Mouse (Mus musculus): ENCODE results near the gene Itfg1. TPM values are rescaled to one million over a fixed set of nuclear protein-coding genes. Genes with fewer than 3 reads are reported as not detected.
A peak's percentile ranks its signal among the peaks of the same experiment; 100 is the strongest.

Itfg1 gene
- polyA plus RNA-seq, 1 experiment from 2014 or later: 110 TPM

- no peak overlapping the region for H3K27ac ChIP-seq (ENCODE audit: low read depth, low read length)
- H3K4me2 ChIP-seq (replicated peaks; ENCODE audit: low read depth, low read length): no peak overlapping the region
- no peaks in the 10 kb centered on the region for H3K36me3 ChIP-seq (ENCODE audit: control insufficient read depth, insufficient read depth, low read length)
- H3K27me3 ChIP-seq (ENCODE audit: control insufficient read depth, insufficient read depth, low read length): no peaks in the 10 kb centered on the region
- H3K9me3 ChIP-seq (ENCODE audit: control insufficient read depth, low read length): no peaks in the 10 kb centered on the region
- ATAC-seq (ENCODE audit: low FRiP score) (no peak), DNase-seq (ENCODE audit: low spot score) (no peak)
- no peaks in the 10 kb centered on the region for H3K4me1 ChIP-seq (replicated peaks; ENCODE audit: control insufficient read depth, insufficient read depth, low read length)
- 90% methylated on average over 3 of the region's 4 CpGs for WGBS
- no peak overlapping the region for H3K9ac ChIP-seq (ENCODE audit: low read depth, low read length)
- H3K4me3 ChIP-seq (ENCODE audit: low read depth, low read length): no peak overlapping the region
Observed at GRCm38 (mm10) chr8:85787909-85788308, 52.8 kb downstream of the Itfg1 start.

DNA sequence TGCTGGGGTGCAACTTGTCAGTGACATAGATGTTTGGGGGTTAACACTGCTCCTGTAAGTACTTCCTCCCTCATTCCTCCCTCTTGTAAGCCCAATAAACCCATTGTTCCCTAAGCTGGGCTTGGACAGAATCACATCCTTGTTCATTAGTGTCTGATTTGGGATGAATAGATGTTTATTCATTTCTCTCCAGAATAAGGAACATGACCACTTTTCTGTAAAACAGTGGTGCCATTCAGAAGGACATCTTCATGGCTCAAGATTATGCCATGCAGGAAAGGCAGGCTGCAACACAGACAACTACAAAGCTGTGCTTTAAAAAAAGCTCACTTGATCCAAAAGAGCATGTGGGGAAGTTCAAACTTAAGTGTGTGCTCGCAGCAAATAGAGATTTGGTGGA is 55.2 kb downstream of the Itfg1 start:
- no peak for DNase-seq (ENCODE audit: low spot score)
- H3K4me1 ChIP-seq (replicated peaks; ENCODE audit: control insufficient read depth, insufficient read depth, low read length): no peaks in the 10 kb centered on the region
- no peak overlapping the region for H3K4me3 ChIP-seq (ENCODE audit: low read depth, low read length)
- no peaks in the 10 kb centered on the region for H3K27me3 ChIP-seq (ENCODE audit: control insufficient read depth, insufficient read depth, low read length)
- H3K27ac ChIP-seq (ENCODE audit: low read depth, low read length): no peak overlapping the region
- H3K9me3 ChIP-seq (ENCODE audit: control insufficient read depth, low read length): no peaks in the 10 kb centered on the region
- ATAC-seq (ENCODE audit: low FRiP score): no peak
- no peaks in the 10 kb centered on the region for H3K36me3 ChIP-seq (ENCODE audit: control insufficient read depth, insufficient read depth, low read length)
- H3K4me2 ChIP-seq (replicated peaks; ENCODE audit: low read depth, low read length): no peak overlapping the region
- 87% methylated on average over 1 of the region's 1 CpGs for WGBS
- no peak overlapping the region for H3K9ac ChIP-seq (ENCODE audit: low read depth, low read length)

- H3K27ac ChIP-seq (ENCODE audit: low read depth, low read length): no peak overlapping the region
- no peaks in the 10 kb centered on the region for H3K27me3 ChIP-seq (ENCODE audit: control insufficient read depth, insufficient read depth, low read length)
- no peak overlapping the region for H3K9ac ChIP-seq (ENCODE audit: low read depth, low read length)
- ATAC-seq (ENCODE audit: low FRiP score) (no peak), DNase-seq (ENCODE audit: low spot score) (no peak)
- no peak overlapping the region for H3K4me3 ChIP-seq (ENCODE audit: low read depth, low read length)
- no peak overlapping the region for H3K4me2 ChIP-seq (replicated peaks; ENCODE audit: low read depth, low read length)
- H3K4me1 ChIP-seq (replicated peaks; ENCODE audit: control insufficient read depth, insufficient read depth, low read length): no peaks in the 10 kb centered on the region
- 77% methylated on average over 1 of the region's 1 CpGs for WGBS
- no peaks in the 10 kb centered on the region for H3K9me3 ChIP-seq (ENCODE audit: control insufficient read depth, low read length)
- H3K36me3 ChIP-seq (ENCODE audit: control insufficient read depth, insufficient read depth, low read length): no peaks in the 10 kb centered on the region
Observed at GRCm38 (mm10) chr8:85783871-85784270, 56.9 kb downstream of the Itfg1 start.

GRCm38 (mm10) chr8:85780091-85780490 is 60.6 kb downstream of the Itfg1 start:
- H3K9me3 ChIP-seq (ENCODE audit: control insufficient read depth, low read length): no peaks in the 10 kb centered on the region
- no peak overlapping the region for H3K27ac ChIP-seq (ENCODE audit: low read depth, low read length)
- no peaks in the 10 kb centered on the region for H3K36me3 ChIP-seq (ENCODE audit: control insufficient read depth, insufficient read depth, low read length)
- no peaks in the 10 kb centered on the region for H3K27me3 ChIP-seq (ENCODE audit: control insufficient read depth, insufficient read depth, low read length)
- no peak overlapping the region for H3K4me2 ChIP-seq (replicated peaks; ENCODE audit: low read depth, low read length)
- H3K9ac ChIP-seq (ENCODE audit: low read depth, low read length): no peak overlapping the region
- 87% methylated on average over 3 of the region's 3 CpGs for WGBS
- H3K4me1 ChIP-seq (replicated peaks; ENCODE audit: control insufficient read depth, insufficient read depth, low read length): no peaks in the 10 kb centered on the region
- no peak overlapping the region for H3K4me3 ChIP-seq (ENCODE audit: low read depth, low read length)
- peak; percentile 4 for DNase-seq (ENCODE audit: low spot score)
- no peak for ATAC-seq (ENCODE audit: low FRiP score)

DNA sequence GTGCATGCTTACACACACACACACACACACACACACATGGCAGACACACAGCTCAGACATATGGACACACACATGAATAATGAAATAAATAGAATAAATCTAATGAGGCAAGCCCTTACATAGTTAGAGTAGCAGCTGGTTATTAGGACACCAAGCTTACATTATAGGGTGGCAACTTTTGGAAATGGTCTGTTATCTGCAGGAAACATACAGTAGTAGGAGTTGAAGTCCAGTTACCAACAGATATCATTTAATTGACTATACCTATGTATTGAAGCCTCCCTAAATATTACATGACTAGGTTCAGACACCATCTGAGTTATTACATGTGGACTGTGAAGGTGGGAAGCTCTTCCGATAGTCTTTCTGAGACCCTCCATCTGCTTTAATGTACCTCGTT is 95.7 kb downstream of the Itfg1 start:
- no peaks in the 10 kb centered on the region for H3K4me1 ChIP-seq (replicated peaks; ENCODE audit: control insufficient read depth, insufficient read depth, low read length)

GRCm38 (mm10) chr8:85730545-85730944 is 110.2 kb downstream of the Itfg1 start:
- no peak overlapping the region for H3K4me3 ChIP-seq (ENCODE audit: low read depth, low read length)
- no peak for ATAC-seq (ENCODE audit: low FRiP score)

More for the DNA sequence above, 95.7 kb downstream of the Itfg1 start:
- WGBS: 96% methylated on average over 2 of the region's 2 CpGs
- Histone ChIP-seq H3K9ac (ENCODE audit: low read depth, low read length) (no peak overlapping the region), H3K36me3 (ENCODE audit: control insufficient read depth, insufficient read depth, low read length) (no peaks in the 10 kb centered on the region), H3K9me3 (ENCODE audit: control insufficient read depth, low read length) (no peaks in the 10 kb centered on the region), H3K4me3 (ENCODE audit: low read depth, low read length) (no peak overlapping the region), H3K27me3 (ENCODE audit: control insufficient read depth, insufficient read depth, low read length) (no peaks in the 10 kb centered on the region), H3K27ac (ENCODE audit: low read depth, low read length) (no peak overlapping the region), H3K4me2 (replicated peaks; ENCODE audit: low read depth, low read length) (no peak overlapping the region)
- ATAC-seq (ENCODE audit: low FRiP score): no peak
- DNase-seq (ENCODE audit: low spot score): no peak

DNA sequence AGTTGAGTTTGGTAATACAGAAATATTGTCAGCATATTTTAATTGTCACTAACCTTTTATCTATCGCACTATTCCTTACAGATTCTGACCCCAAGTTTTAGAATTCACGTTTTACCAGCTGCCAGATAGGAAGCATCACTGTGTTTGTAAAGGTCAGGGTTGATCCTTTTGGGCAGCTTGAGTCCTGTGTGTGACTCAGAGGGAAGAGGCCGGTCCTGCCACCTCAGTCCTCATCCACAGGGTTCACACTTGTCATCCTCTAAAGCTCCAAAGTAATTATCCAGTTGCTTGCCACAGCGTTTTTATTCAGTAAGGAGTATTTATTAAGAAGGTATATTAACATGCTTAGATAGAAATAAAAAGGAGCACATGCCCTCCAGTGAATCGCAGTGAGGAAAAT is 123.5 kb downstream of the Itfg1 start:
- H3K4me1 ChIP-seq (replicated peaks; ENCODE audit: control insufficient read depth, insufficient read depth, low read length): no peaks in the 10 kb centered on the region
- no peak overlapping the region for H3K4me3 ChIP-seq (ENCODE audit: low read depth, low read length)
- ATAC-seq (ENCODE audit: low FRiP score) (no peak), DNase-seq (ENCODE audit: low spot score) (no peak)
- H3K27me3 ChIP-seq (ENCODE audit: control insufficient read depth, insufficient read depth, low read length): no peaks in the 10 kb centered on the region
- no peak overlapping the region for H3K27ac ChIP-seq (ENCODE audit: low read depth, low read length)
- H3K4me2 ChIP-seq (replicated peaks; ENCODE audit: low read depth, low read length): no peak overlapping the region
- no peaks in the 10 kb centered on the region for H3K36me3 ChIP-seq (ENCODE audit: control insufficient read depth, insufficient read depth, low read length)
- H3K9me3 ChIP-seq (ENCODE audit: control insufficient read depth, low read length): no peaks in the 10 kb centered on the region
- H3K9ac ChIP-seq (ENCODE audit: low read depth, low read length): no peak overlapping the region
- 89% methylated on average over 5 of the region's 5 CpGs for WGBS

More at GRCm38 (mm10) chr8:85730545-85730944, 110.2 kb downstream of the Itfg1 start:
- Histone ChIP-seq H3K9me3 (ENCODE audit: control insufficient read depth, low read length) (no peaks in the 10 kb centered on the region), H3K27ac (ENCODE audit: low read depth, low read length) (no peak overlapping the region), H3K36me3 (ENCODE audit: control insufficient read depth, insufficient read depth, low read length) (no peaks in the 10 kb centered on the region), H3K4me2 (replicated peaks; ENCODE audit: low read depth, low read length) (no peak overlapping the region), H3K9ac (ENCODE audit: low read depth, low read length) (no peak overlapping the region), H3K27me3 (ENCODE audit: control insufficient read depth, insufficient read depth, low read length) (no peaks in the 10 kb centered on the region), H3K4me1 (replicated peaks; ENCODE audit: control insufficient read depth, insufficient read depth, low read length) (no peaks in the 10 kb centered on the region)
- DNase-seq (ENCODE audit: low spot score): no peak
- WGBS: 96% methylated on average over 3 of the region's 3 CpGs

GRCm38 (mm10) chr8:85716696-85717095 is 124.0 kb downstream of the Itfg1 start:
- no peaks in the 10 kb centered on the region for H3K4me1 ChIP-seq (replicated peaks; ENCODE audit: control insufficient read depth, insufficient read depth, low read length)
- H3K27me3 ChIP-seq (ENCODE audit: control insufficient read depth, insufficient read depth, low read length): no peaks in the 10 kb centered on the region
- no peaks in the 10 kb centered on the region for H3K36me3 ChIP-seq (ENCODE audit: control insufficient read depth, insufficient read depth, low read length)
- DNase-seq (ENCODE audit: low spot score) (no peak), ATAC-seq (ENCODE audit: low FRiP score) (no peak)
- 84% methylated on average over 4 of the region's 4 CpGs for WGBS
- H3K9ac ChIP-seq (ENCODE audit: low read depth, low read length): no peak overlapping the region
- H3K4me3 ChIP-seq (ENCODE audit: low read depth, low read length): no peak overlapping the region
- no peak overlapping the region for H3K27ac ChIP-seq (ENCODE audit: low read depth, low read length)
- H3K9me3 ChIP-seq (ENCODE audit: control insufficient read depth, low read length): no peaks in the 10 kb centered on the region
- no peak overlapping the region for H3K4me2 ChIP-seq (replicated peaks; ENCODE audit: low read depth, low read length)

DNA sequence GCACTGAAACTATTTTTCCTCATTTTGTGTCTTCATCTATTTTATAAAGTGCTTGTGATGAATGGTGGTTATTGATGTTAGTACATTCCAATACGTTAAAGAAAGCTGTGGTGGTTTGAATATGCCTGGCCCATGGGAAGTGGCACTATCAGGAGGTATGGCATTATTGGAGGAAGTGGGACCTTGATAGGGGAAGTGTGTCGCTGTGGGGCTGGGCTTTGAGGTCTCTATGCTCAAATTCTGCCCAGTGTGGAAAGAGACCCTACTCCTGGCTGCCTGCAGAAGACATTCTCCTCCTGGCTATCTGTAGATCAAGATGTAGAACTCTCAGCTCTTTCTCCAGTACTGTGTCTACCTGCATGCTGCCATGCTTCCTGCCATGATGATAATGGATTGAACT is 133.7 kb downstream of the Itfg1 start:
- 73% methylated on average over 2 of the region's 2 CpGs for WGBS
- Histone ChIP-seq H3K27ac (ENCODE audit: low read depth, low read length) (no peak overlapping the region), H3K36me3 (ENCODE audit: control insufficient read depth, insufficient read depth, low read length) (no peaks in the 10 kb centered on the region), H3K9ac (ENCODE audit: low read depth, low read length) (no peak overlapping the region), H3K4me3 (ENCODE audit: low read depth, low read length) (no peak overlapping the region), H3K9me3 (ENCODE audit: control insufficient read depth, low read length) (no peaks in the 10 kb centered on the region), H3K27me3 (ENCODE audit: control insufficient read depth, insufficient read depth, low read length) (no peaks in the 10 kb centered on the region), H3K4me2 (replicated peaks; ENCODE audit: low read depth, low read length) (no peak overlapping the region), H3K4me1 (replicated peaks; ENCODE audit: control insufficient read depth, insufficient read depth, low read length) (no peaks in the 10 kb centered on the region)
- DNase-seq (ENCODE audit: low spot score): no peak
- no peak for ATAC-seq (ENCODE audit: low FRiP score)
